Mouse (Mus musculus) frontal cortex, postnatal 25 days (tissue): ENCODE results near the gene Myh6.
"Not testable (repeated sequence)": the region's sequence is repeated elsewhere in the genome, so short reads cannot be mapped to it uniquely, and the experiment has no call there.

ENCODE experiments used
- DNase-seq, 2 experiments: peaks; one replicate each; pipeline ENCODE4 v3.0.0; 2022; ENCODE audit warnings: low spot score in 2 of 2

Gene Myh6

GRCm38 (mm10) chr14:54994869-54995186 is 28.1 kb upstream of the Myh6 start:
- no peak for DNase-seq

GRCm38 (mm10) chr14:54994136-54994868 is 27.6 kb upstream of the Myh6 start, which contains the start of gene Myh7:
Gene Myh7, minus strand, starts transcription at chr14:54994626.
- DNase-seq: no peak

GRCm38 (mm10) chr14:54993636-54994035 is 26.9 kb upstream of the Myh6 start:
- DNase-seq: no peak

- no peak for DNase-seq
These were observed 25.5 kb upstream of the Myh6 start for GRCm38 (mm10) chr14:54992196-54992595.

GRCm38 (mm10) chr14:54989886-54990441 is 23.2 kb upstream of the Myh6 start:
- no peak for DNase-seq

- DNase-seq: no peak
These were observed 22.2 kb upstream of the Myh6 start for GRCm38 (mm10) chr14:54988882-54989281.

GRCm38 (mm10) chr14:54988350-54988874 is 21.7 kb upstream of the Myh6 start:
- DNase-seq: not testable (repeated sequence)

- no peak for DNase-seq
These were observed 15.2 kb upstream of the Myh6 start for GRCm38 (mm10) chr14:54981934-54982333.

- no peak for DNase-seq
These were observed 11.9 kb upstream of the Myh6 start for GRCm38 (mm10) chr14:54978664-54979063.

GRCm38 (mm10) chr14:54976633-54977032 is 9.9 kb upstream of the Myh6 start, which contains the start of gene Gm17428:
Gene Gm17428, plus strand, starts transcription at chr14:54976933.
- no peak for DNase-seq

- DNase-seq: no peak
These were observed 7.5 kb upstream of the Myh6 start for GRCm38 (mm10) chr14:54974068-54974791.

GRCm38 (mm10) chr14:54972786-54973185 is 6.1 kb upstream of the Myh6 start:
- DNase-seq: not testable (repeated sequence)

- DNase-seq: no peak
These were observed 1.6 kb upstream of the Myh6 start for GRCm38 (mm10) chr14:54968344-54968743.

GRCm38 (mm10) chr14:54967874-54968273 is 1.1 kb upstream of the Myh6 start:
- no peak for DNase-seq

- DNase-seq: no peak
These were observed 1.1 kb downstream of the Myh6 start for GRCm38 (mm10) chr14:54965631-54966030.

- DNase-seq: no peak
These were observed 1.7 kb downstream of the Myh6 start for GRCm38 (mm10) chr14:54965044-54965443.

- DNase-seq: no peak
These were observed 3.0 kb downstream of the Myh6 start for GRCm38 (mm10) chr14:54963727-54964126.

GRCm38 (mm10) chr14:54962714-54963113 is 4.0 kb downstream of the Myh6 start:
- DNase-seq: no peak

- DNase-seq: no peak
These were observed 5.2 kb downstream of the Myh6 start for GRCm38 (mm10) chr14:54961487-54961886.

GRCm38 (mm10) chr14:54960769-54961168 is 6.0 kb downstream of the Myh6 start:
- DNase-seq: no peak

GRCm38 (mm10) chr14:54959853-54960613 is 6.7 kb downstream of the Myh6 start:
- DNase-seq: not testable (repeated sequence)

GRCm38 (mm10) chr14:54959197-54959596 is 7.5 kb downstream of the Myh6 start:
- DNase-seq: no peak
